Mouse (Mus musculus) erythroid progenitor cell, adult 5-6 weeks (primary cell): Measurements from ENCODE around the gene Il16. TPM values are rescaled to one million over a fixed set of nuclear protein-coding genes. Genes with fewer than 3 reads are reported as not detected.
A peak's percentile ranks its signal among the peaks of the same experiment; 100 is the strongest.

ENCODE experiments used
- ATAC-seq: replicated peaks from 2 replicates; pipeline ENCODE4 v1.8.0; 2016; ENCODE audit warnings: moderate number of reproducible peaks, mild to moderate bottlenecking, moderate TSS enrichment, inconsistent platforms; ENCODE audit not compliant: poor library complexity, low FRiP score, severe bottlenecking
- total RNA-seq, 2 experiments: library from RNA; stranded (forward) in 1 of 2; stranded (reverse) in 1 of 2; fragments of 150-400 nt in 1 of 2; fragments of 186-747, 209-891 nt in 1 of 2; gene quantifications; 2 replicates each; pipeline versions ENCODE4 v1.2.3 to v1.2.4; 2015 to 2017; ENCODE audit warnings: low replicate concordance in 2 of 2

Gene Il16
- total RNA-seq, 2 experiments from 2014 or later: 5.9 to 16.0 TPM

GRCm38 (mm10) chr7:83703046-83703775 lies 42.3 kb downstream of the Il16 start:
- ATAC-seq: no peak

GRCm38 (mm10) chr7:83699066-83699745 lies 46.3 kb downstream of the Il16 start:
- no peak for ATAC-seq

- ATAC-seq: 0 out of 2 replicates have a peak, but pooled peaks have one; percentile 59
These were observed 49.9 kb downstream of the Il16 start for GRCm38 (mm10) chr7:83695449-83696212.

- no peak for ATAC-seq
These were observed 62.8 kb downstream of the Il16 start for GRCm38 (mm10) chr7:83682640-83683274.

GRCm38 (mm10) chr7:83678506-83678905 lies 67.0 kb downstream of the Il16 start:
- ATAC-seq: no peak

- no peak for ATAC-seq
These were observed 68.2 kb downstream of the Il16 start for GRCm38 (mm10) chr7:83677296-83677695.

- ATAC-seq: no peak
These were observed 69.8 kb downstream of the Il16 start for GRCm38 (mm10) chr7:83675545-83676254.

- no peak for ATAC-seq
These were observed 74.0 kb downstream of the Il16 start for GRCm38 (mm10) chr7:83671573-83671972.

GRCm38 (mm10) chr7:83668724-83669123 lies 76.8 kb downstream of the Il16 start:
- ATAC-seq: no peak

GRCm38 (mm10) chr7:83667936-83668645 lies 77.4 kb downstream of the Il16 start:
- no peak for ATAC-seq

GRCm38 (mm10) chr7:83666087-83666595 lies 79.4 kb downstream of the Il16 start:
- no peak for ATAC-seq

GRCm38 (mm10) chr7:83662711-83663375 lies 82.7 kb downstream of the Il16 start:
- no peak for ATAC-seq

- ATAC-seq: no peak
These were observed 83.8 kb downstream of the Il16 start for GRCm38 (mm10) chr7:83661763-83662162.

GRCm38 (mm10) chr7:83661031-83661430 lies 84.5 kb downstream of the Il16 start:
- ATAC-seq: no peak

- no peak for ATAC-seq
These were observed 85.2 kb downstream of the Il16 start for GRCm38 (mm10) chr7:83660273-83660691.

- no peak for ATAC-seq
These were observed 86.1 kb downstream of the Il16 start for GRCm38 (mm10) chr7:83659159-83660065.

GRCm38 (mm10) chr7:83658716-83659115 lies 86.8 kb downstream of the Il16 start:
- no peak for ATAC-seq
